Mouse (Mus musculus) hindbrain, embryonic 16.5 days (tissue): ENCODE results near the gene Adrb1. TPM values are rescaled to one million over a fixed set of nuclear protein-coding genes. Genes with fewer than 3 reads are reported as not detected.

ENCODE experiments used
- ATAC-seq: fragments of 200-750 bp; cut with Nextera tagmentation; 2 replicates; pipeline ENCODE4 v1.8.0; 2017; ENCODE audit warnings: moderate TSS enrichment, moderate library complexity
- H3K27ac ChIP-seq: fragments of 300-500 bp; sonication (generic); 2 replicates; pipeline ENCODE4 v1.5.1; 2014; ENCODE audit warnings: low read depth, mild to moderate bottlenecking, control low read depth, low read length, moderate library complexity
- H3K27me3 ChIP-seq: fragments of 300-500 bp; sonication (generic); replicated peaks from 2 replicates; pipeline ENCODE4 v1.6.1; 2014; ENCODE audit warnings: low read length; ENCODE audit not compliant: control insufficient read depth, insufficient read depth
- H3K36me3 ChIP-seq: fragments of 300-500 bp; sonication (generic); 2 replicates; pipeline ENCODE4 v1.6.1; 2014; ENCODE audit warnings: mild to moderate bottlenecking, low read length, moderate library complexity, mixed read lengths; ENCODE audit not compliant: control insufficient read depth, insufficient read depth
- H3K4me1 ChIP-seq: fragments of 300-500 bp; sonication (generic); 2 replicates; pipeline ENCODE4 v1.6.1; 2014; ENCODE audit warnings: low read depth, low read length; ENCODE audit not compliant: control insufficient read depth, insufficient read depth
- H3K4me2 ChIP-seq: fragments of 300-500 bp; sonication (generic); 2 replicates; pipeline ENCODE4 v1.6.1; 2014; ENCODE audit warnings: mild to moderate bottlenecking, low read length, control low read depth, moderate library complexity
- H3K4me3 ChIP-seq: fragments of 300-500 bp; sonication (generic); 2 replicates; pipeline ENCODE4 v1.5.1; 2014; ENCODE audit warnings: mild to moderate bottlenecking, low read length, control low read depth, moderate library complexity
- H3K9ac ChIP-seq: fragments of 300-500 bp; sonication (generic); 2 replicates; pipeline ENCODE4 v1.6.1; 2014; ENCODE audit warnings: low read depth, mild to moderate bottlenecking, control low read depth, low read length, moderate library complexity
- H3K9me3 ChIP-seq: fragments of 300-500 bp; sonication (generic); 2 replicates; pipeline ENCODE4 v1.6.1; 2014; ENCODE audit warnings: mild to moderate bottlenecking, low read length, moderate library complexity; ENCODE audit not compliant: control insufficient read depth
- WGBS: fragments of 180-500 bp; shearing (Covaris S2); extraction: QIAGEN DNeasy Blood & Tissue Kit; methylation state at CpG from one replicate; pipeline ENCODE4 v1.1.7; 2014; 5-methylcytosine and 5-hydroxymethylcytosine counted together
- polyA plus RNA-seq: library from polyadenylated mRNA; unstranded; fragments of >200 nt; fragmentation: Nextera tagmentation; extraction: Ambion mirVana; gene quantifications from 2 replicates; pipeline ENCODE4 v1.2.1, GENCODE M21; 2015

Gene Adrb1
- polyA plus RNA-seq, 1 experiment from 2014 or later: 0.56 TPM

GRCm38 (mm10) chr19:56714661-56715170, 7.3 kb upstream of the Adrb1 start:
- Histone ChIP-seq H3K27me3 (0 out of 2 replicates have a peak, but pooled peaks cover 2% of the 10 kb centered on the region), H3K4me2 (no peak overlapping the region), H3K9ac (no peak overlapping the region), H3K4me1 (no peaks in the 10 kb centered on the region), H3K27ac (no peak overlapping the region), H3K9me3 (no peaks in the 10 kb centered on the region), H3K4me3 (no peak overlapping the region), H3K36me3 (no peaks in the 10 kb centered on the region)
- no peak for ATAC-seq
- WGBS: 50% methylated on average over 4 of the region's 4 CpGs

GRCm38 (mm10) chr19:56718046-56718445, 4.0 kb upstream of the Adrb1 start:
- Histone ChIP-seq H3K4me2 (no peak overlapping the region), H3K9ac (no peak overlapping the region), H3K9me3 (no peaks in the 10 kb centered on the region), H3K4me1 (peaks cover 16% of the 10 kb centered on the region), H3K36me3 (no peaks in the 10 kb centered on the region), H3K27me3 (peaks cover 11% of the 10 kb centered on the region), H3K4me3 (no peak overlapping the region), H3K27ac (no peak overlapping the region)
- no peak for ATAC-seq
- WGBS: 80% methylated on average over 8 of the region's 8 CpGs

GRCm38 (mm10) chr19:56720882-56721281, 1.1 kb upstream of the Adrb1 start:
- WGBS: 27% methylated on average over 13 of the region's 13 CpGs
- Histone ChIP-seq H3K9ac (no peak overlapping the region), H3K27ac (no peak overlapping the region), H3K4me2 (peak overlapping the region; percentile 97), H3K36me3 (no peaks in the 10 kb centered on the region), H3K4me1 (peaks cover 27% of the 10 kb centered on the region), H3K9me3 (no peaks in the 10 kb centered on the region), H3K27me3 (peaks cover 27% of the 10 kb centered on the region), H3K4me3 (peak overlapping the region; percentile 64)
- ATAC-seq: no peak

- Histone ChIP-seq H3K27me3 (peaks cover 29% of the 10 kb centered on the region), H3K4me2 (peak overlapping the region; percentile 97), H3K9ac (peak overlapping the region; percentile 73), H3K27ac (peak overlapping the region; percentile 56; the same call in 1 of the 2 replicates), H3K4me1 (peaks cover 30% of the 10 kb centered on the region), H3K9me3 (no peaks in the 10 kb centered on the region), H3K4me3 (peak overlapping the region; percentile 64), H3K36me3 (no peaks in the 10 kb centered on the region)
- WGBS: 1% methylated on average over 18 of the region's 48 CpGs
- ATAC-seq: peak; percentile 43
These were observed 300 bp downstream of the Adrb1 start for GRCm38 (mm10) chr19:56722291-56722707.

GRCm38 (mm10) chr19:56722711-56723330, 822 bp downstream of the Adrb1 start:
- H3K27me3 ChIP-seq: peaks cover 29% of the 10 kb centered on the region
- peak overlapping the region; percentile 73 for H3K9ac ChIP-seq
- no peaks in the 10 kb centered on the region for H3K36me3 ChIP-seq
- no peaks in the 10 kb centered on the region for H3K9me3 ChIP-seq
- peak overlapping the region; percentile 97 for H3K4me2 ChIP-seq
- no peak overlapping the region for H3K27ac ChIP-seq
- 1% methylated on average over 69 of the region's 69 CpGs for WGBS
- peaks cover 31% of the 10 kb centered on the region for H3K4me1 ChIP-seq
- peak overlapping the region; percentile 64 for H3K4me3 ChIP-seq
- ATAC-seq: peak; percentile 28

GRCm38 (mm10) chr19:56723331-56724125, 1.5 kb downstream of the Adrb1 start:
- ATAC-seq: no peak
- H3K4me2 ChIP-seq: peak overlapping the region; percentile 97
- under 1% methylated on average over 62 of the region's 71 CpGs for WGBS
- peak overlapping the region; percentile 73 for H3K9ac ChIP-seq
- H3K4me1 ChIP-seq: peaks cover 33% of the 10 kb centered on the region
- no peaks in the 10 kb centered on the region for H3K36me3 ChIP-seq
- no peak overlapping the region for H3K27ac ChIP-seq
- peaks cover 29% of the 10 kb centered on the region for H3K27me3 ChIP-seq
- H3K4me3 ChIP-seq: peak overlapping the region; percentile 64
- H3K9me3 ChIP-seq: no peaks in the 10 kb centered on the region

- Histone ChIP-seq H3K9ac (peak overlapping the region; percentile 17; the same call in 1 of the 2 replicates), H3K9me3 (no peaks in the 10 kb centered on the region), H3K27ac (no peak overlapping the region), H3K4me1 (peaks cover 33% of the 10 kb centered on the region), H3K36me3 (no peaks in the 10 kb centered on the region), H3K4me3 (peak overlapping the region; percentile 64), H3K4me2 (peak overlapping the region; percentile 97), H3K27me3 (peaks cover 29% of the 10 kb centered on the region)
- no peak for ATAC-seq
- 6% methylated on average over 13 of the region's 13 CpGs for WGBS
These were observed 2.2 kb downstream of the Adrb1 start for GRCm38 (mm10) chr19:56724126-56724597.

GRCm38 (mm10) chr19:56727170-56727877, 5.3 kb downstream of the Adrb1 start:
- H3K27me3 ChIP-seq: peaks cover 23% of the 10 kb centered on the region
- ATAC-seq: no peak
- H3K36me3 ChIP-seq: no peaks in the 10 kb centered on the region
- H3K4me2 ChIP-seq: peak overlapping the region; percentile 8
- 54% methylated on average over 14 of the region's 14 CpGs for WGBS
- no peak overlapping the region for H3K9ac ChIP-seq
- H3K27ac ChIP-seq: no peak overlapping the region
- no peak overlapping the region for H3K4me3 ChIP-seq
- peaks cover 24% of the 10 kb centered on the region for H3K4me1 ChIP-seq
- no peaks in the 10 kb centered on the region for H3K9me3 ChIP-seq
